Mouse (Mus musculus) liver, postnatal 0 days (tissue): Measurements from ENCODE around the gene 4930407I10Rik.

Source experiments
- CTCF ChIP-seq: sonication (generic); IDR thresholded peaks from 2 replicates; pipeline ENCODE4 v1.5.1; 2016; ENCODE audit warnings: antibody characterized with exemption, low read depth
- EP300 ChIP-seq: IDR thresholded peaks from 2 replicates; pipeline ENCODE4 v1.6.1; 2016; ENCODE audit warnings: antibody characterized with exemption, low read depth, mild to moderate bottlenecking

GRCm38 (mm10) chr15:82027726-82028125, 31.2 kb upstream of the 4930407I10Rik start:
- TF ChIP-seq EP300 (peak; percentile 66), CTCF (no peak)
